Mouse (Mus musculus) heart, embryonic 11.5 days (tissue): Measurements from ENCODE around the gene Klhl8. TPM values are rescaled to one million over a fixed set of nuclear protein-coding genes. Genes with fewer than 3 reads are reported as not detected.

Source experiments
- ATAC-seq: fragments of 200-750 bp; cut with Nextera tagmentation; replicated peaks from 2 replicates; pipeline ENCODE4 v1.8.0; 2017; ENCODE audit warnings: moderate library complexity; ENCODE audit not compliant: insufficient number of reproducible peaks, low FRiP score, low TSS enrichment
- H3K27ac ChIP-seq: fragments of 300-500 bp; sonication (generic); 2 replicates; pipeline ENCODE4 v1.5.1; 2014; ENCODE audit warnings: mild to moderate bottlenecking, low read depth, low read length
- H3K27me3 ChIP-seq: fragments of 300-500 bp; sonication (generic); 2 replicates; pipeline ENCODE4 v1.6.1; 2014; ENCODE audit warnings: mild to moderate bottlenecking, low read length, mixed read lengths; ENCODE audit not compliant: control insufficient read depth, insufficient read depth
- H3K36me3 ChIP-seq: fragments of 300-500 bp; sonication (generic); 2 replicates; pipeline ENCODE4 v1.6.1; 2014; ENCODE audit warnings: mild to moderate bottlenecking, low read length, moderate library complexity, mixed read lengths; ENCODE audit not compliant: control insufficient read depth, insufficient read depth
- H3K4me1 ChIP-seq: fragments of 300-500 bp; sonication (generic); 2 replicates; pipeline ENCODE4 v1.6.1; 2014; ENCODE audit warnings: low read length; ENCODE audit not compliant: control insufficient read depth, insufficient read depth
- H3K4me2 ChIP-seq: fragments of 300-500 bp; sonication (generic); 2 replicates; pipeline ENCODE4 v1.6.1; 2014; ENCODE audit warnings: mild to moderate bottlenecking, moderate library complexity
- H3K4me3 ChIP-seq: fragments of 300-500 bp; sonication (generic); 2 replicates; pipeline ENCODE4 v1.5.1; 2014; ENCODE audit warnings: low read depth, low read length
- H3K9ac ChIP-seq: fragments of 300-500 bp; sonication (generic); 2 replicates; pipeline ENCODE4 v1.6.1; 2014; ENCODE audit warnings: mild to moderate bottlenecking, low read depth, low read length, moderate library complexity
- H3K9me3 ChIP-seq: fragments of 300-500 bp; sonication (generic); replicated peaks from 2 replicates; pipeline ENCODE4 v1.6.1; 2016; ENCODE audit warnings: low read length; ENCODE audit not compliant: control insufficient read depth
- WGBS: fragments of 180-500 bp; shearing (Covaris S2); extraction: QIAGEN DNeasy Blood & Tissue Kit; methylation state at CpG from one replicate; pipeline ENCODE4 v1.1.7; 2014; ENCODE audit not compliant: insufficient replicate concordance; 5-methylcytosine and 5-hydroxymethylcytosine counted together
- polyA plus RNA-seq: library from polyadenylated mRNA; unstranded; fragments of >200 nt; fragmentation: Nextera tagmentation; extraction: Ambion mirVana; gene quantifications from 2 replicates; pipeline ENCODE4 v1.2.1, GENCODE M21; 2014

The Klhl8 gene
- polyA plus RNA-seq, 1 experiment from 2014 or later = 6.7 TPM

DNA sequence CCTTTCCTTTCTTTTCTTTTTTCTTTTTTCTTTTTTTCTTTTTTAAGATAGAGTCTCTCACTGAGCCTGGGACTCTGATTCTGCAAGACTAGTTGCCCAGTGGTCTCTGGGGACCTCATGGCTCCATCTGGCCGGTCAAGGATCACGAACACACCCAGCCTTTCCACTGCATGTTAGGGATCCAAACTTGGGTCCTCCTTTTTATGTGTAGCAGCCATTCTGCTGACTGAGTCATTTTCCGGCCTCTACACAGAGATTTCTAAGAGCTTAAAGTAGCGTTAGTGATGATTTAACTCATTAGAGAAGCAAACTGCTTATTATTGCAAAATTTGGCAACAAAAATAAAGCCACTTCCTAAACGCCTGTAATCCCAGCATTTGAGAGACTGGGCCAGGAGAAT is 11.4 kb upstream of the Klhl8 start:
- H3K27ac ChIP-seq = no peak overlapping the region
- ATAC-seq = no peak
- no peak overlapping the region for H3K4me2 ChIP-seq
- H3K27me3 ChIP-seq = no peaks in the 10 kb centered on the region
- no peaks in the 10 kb centered on the region for H3K36me3 ChIP-seq
- no peak overlapping the region for H3K9ac ChIP-seq
- no peaks in the 10 kb centered on the region for H3K4me1 ChIP-seq
- 76% methylated on average over 5 of the region's 5 CpGs for WGBS
- no peaks in the 10 kb centered on the region for H3K9me3 ChIP-seq
- H3K4me3 ChIP-seq = no peak overlapping the region

DNA sequence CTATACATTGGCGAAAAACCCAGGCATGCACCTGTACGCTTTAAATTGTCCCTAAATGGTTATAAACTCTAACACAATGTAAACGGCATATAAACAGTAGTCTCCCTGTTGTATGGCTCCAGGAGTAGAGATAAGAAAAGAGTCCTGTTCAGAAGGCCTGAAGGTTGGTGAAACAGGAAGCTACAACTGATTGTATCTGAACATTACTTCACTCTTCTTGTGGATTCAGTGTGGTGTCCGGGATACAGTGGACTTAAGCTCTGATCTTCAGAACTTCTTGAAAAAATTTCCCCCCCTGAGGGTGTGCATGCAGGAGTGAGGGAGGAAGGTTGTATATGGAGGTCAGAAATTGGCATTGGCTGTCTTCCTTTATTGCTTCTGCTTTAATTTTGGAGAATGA is 8.4 kb upstream of the Klhl8 start:
- no peak for ATAC-seq
- no peaks in the 10 kb centered on the region for H3K4me1 ChIP-seq
- H3K9me3 ChIP-seq = no peaks in the 10 kb centered on the region
- no peak overlapping the region for H3K9ac ChIP-seq
- H3K36me3 ChIP-seq = no peaks in the 10 kb centered on the region
- H3K4me2 ChIP-seq = no peak overlapping the region
- no peaks in the 10 kb centered on the region for H3K27me3 ChIP-seq
- 60% methylated on average over 4 of the region's 4 CpGs for WGBS
- H3K27ac ChIP-seq = no peak overlapping the region
- no peak overlapping the region for H3K4me3 ChIP-seq

DNA sequence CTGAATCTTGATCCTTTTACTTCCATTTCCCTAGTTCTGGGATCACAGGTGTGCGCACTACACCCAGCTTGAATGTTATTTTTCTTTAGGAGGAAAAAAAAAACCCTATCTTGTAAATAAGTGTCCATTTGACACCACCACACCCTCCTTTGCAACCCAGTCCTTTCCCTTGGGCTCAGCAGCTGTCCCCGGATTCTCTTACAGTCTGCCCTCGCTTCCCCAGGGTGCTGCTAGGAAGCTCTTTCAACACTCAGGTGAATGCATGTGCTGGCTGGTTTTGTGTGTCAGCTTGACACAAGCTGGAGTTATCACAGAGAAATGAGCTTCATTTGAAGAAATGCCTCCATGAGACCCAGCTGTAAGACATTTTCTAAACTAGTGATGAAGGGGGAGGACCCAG is 7.2 kb upstream of the Klhl8 start:
- Histone ChIP-seq H3K4me1 (no peaks in the 10 kb centered on the region), H3K27me3 (no peaks in the 10 kb centered on the region), H3K9me3 (no peaks in the 10 kb centered on the region), H3K4me3 (no peak overlapping the region), H3K4me2 (no peak overlapping the region), H3K9ac (no peak overlapping the region), H3K27ac (no peak overlapping the region), H3K36me3 (no peaks in the 10 kb centered on the region)
- ATAC-seq = no peak
- WGBS = 77% methylated on average over 3 of the region's 3 CpGs

GRCm38 (mm10) chr5:103917357-103917895 is 6.4 kb upstream of the Klhl8 start:
- no peaks in the 10 kb centered on the region for H3K4me1 ChIP-seq
- no peak overlapping the region for H3K4me2 ChIP-seq
- ATAC-seq = no peak
- WGBS = 72% methylated on average over 8 of the region's 8 CpGs
- H3K4me3 ChIP-seq = no peak overlapping the region
- H3K36me3 ChIP-seq = no peaks in the 10 kb centered on the region
- no peak overlapping the region for H3K27ac ChIP-seq
- H3K9ac ChIP-seq = no peak overlapping the region
- H3K27me3 ChIP-seq = no peaks in the 10 kb centered on the region
- no peaks in the 10 kb centered on the region for H3K9me3 ChIP-seq

DNA sequence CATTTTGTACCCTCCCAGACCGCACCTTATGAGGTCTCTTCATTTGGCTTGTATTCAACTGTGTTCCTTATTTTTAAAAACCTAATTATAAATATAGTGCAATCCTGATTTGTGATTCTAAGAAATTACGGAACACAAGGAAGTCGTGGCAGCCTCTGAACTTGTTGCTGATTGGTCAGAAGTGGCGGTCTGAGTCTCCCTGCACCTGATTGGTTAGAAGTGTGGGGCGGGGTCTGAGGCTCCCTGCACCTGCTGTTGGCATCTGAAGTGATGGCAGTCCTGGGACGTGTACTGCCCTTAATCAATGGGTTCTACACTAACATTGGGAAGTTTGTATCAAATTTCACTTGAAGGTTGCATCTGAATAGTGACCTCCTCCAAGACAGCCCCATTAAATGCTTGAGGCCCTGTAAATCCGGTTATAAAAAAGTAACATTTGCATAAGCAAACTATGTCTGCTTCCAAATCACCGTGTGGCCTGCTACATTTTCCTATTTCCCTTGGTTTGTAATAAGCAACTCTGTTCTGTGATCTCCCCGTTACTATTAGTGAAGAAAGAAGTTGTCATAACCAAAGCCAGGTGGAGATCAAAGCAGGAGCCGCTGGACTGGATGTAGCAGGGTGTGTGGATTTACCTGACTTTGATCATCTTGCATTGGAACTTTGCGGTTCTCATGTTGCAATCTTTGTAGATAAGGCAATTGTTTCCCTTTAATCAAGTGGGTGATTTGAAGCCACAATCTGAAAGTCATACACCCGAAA is 5.7 kb upstream of the Klhl8 start:
- Histone ChIP-seq H3K27ac (no peak overlapping the region), H3K4me1 (no peaks in the 10 kb centered on the region), H3K9ac (no peak overlapping the region), H3K4me2 (no peak overlapping the region), H3K4me3 (no peak overlapping the region), H3K9me3 (no peaks in the 10 kb centered on the region), H3K36me3 (no peaks in the 10 kb centered on the region), H3K27me3 (no peaks in the 10 kb centered on the region)
- ATAC-seq = no peak
- WGBS = 59% methylated on average over 12 of the region's 12 CpGs

GRCm38 (mm10) chr5:103914335-103915226 is 3.5 kb upstream of the Klhl8 start:
- ATAC-seq = no peak
- Histone ChIP-seq H3K9ac (no peak overlapping the region), H3K4me1 (peaks cover under 1% of the 10 kb centered on the region), H3K36me3 (no peaks in the 10 kb centered on the region), H3K27me3 (no peaks in the 10 kb centered on the region), H3K4me2 (no peak overlapping the region), H3K9me3 (no peaks in the 10 kb centered on the region), H3K4me3 (no peak overlapping the region), H3K27ac (no peak overlapping the region)
- WGBS = 55% methylated on average over 11 of the region's 11 CpGs

- Histone ChIP-seq H3K9me3 (no peaks in the 10 kb centered on the region), H3K9ac (no peak overlapping the region), H3K4me2 (no peak overlapping the region), H3K27me3 (no peaks in the 10 kb centered on the region), H3K27ac (no peak overlapping the region), H3K36me3 (no peaks in the 10 kb centered on the region), H3K4me3 (no peak overlapping the region), H3K4me1 (peaks cover 10% of the 10 kb centered on the region)
- 61% methylated on average over 4 of the region's 4 CpGs for WGBS
- ATAC-seq = no peak
These were observed 2.1 kb upstream of the Klhl8 start for GRCm38 (mm10) chr5:103913150-103913549.

GRCm38 (mm10) chr5:103911555-103911954 is 496 bp upstream of the Klhl8 start:
- H3K9me3 ChIP-seq = no peaks in the 10 kb centered on the region
- H3K9ac ChIP-seq = no peak overlapping the region
- no peak overlapping the region for H3K27ac ChIP-seq
- 80% methylated on average over 5 of the region's 5 CpGs for WGBS
- peak overlapping the region; percentile 78 for H3K4me3 ChIP-seq
- H3K36me3 ChIP-seq = no peaks in the 10 kb centered on the region
- H3K27me3 ChIP-seq = no peaks in the 10 kb centered on the region
- H3K4me2 ChIP-seq = peak overlapping the region; percentile 68
- ATAC-seq = no peak
- H3K4me1 ChIP-seq = peaks cover 10% of the 10 kb centered on the region
